Mouse (Mus musculus) intestine, embryonic 15.5 days (tissue): ENCODE data around the gene Gipc3. TPM values are rescaled to one million over a fixed set of nuclear protein-coding genes. Genes with fewer than 3 reads are reported as not detected.

Experiments used
- ATAC-seq: fragments of 200-750 bp; cut with Nextera tagmentation; 2 replicates; pipeline ENCODE4 v1.8.0; 2017; ENCODE audit warnings: moderate TSS enrichment, moderate library complexity
- H3K27ac ChIP-seq: fragments of 300-500 bp; sonication (generic); 2 replicates; pipeline ENCODE4 v1.5.1; 2015; ENCODE audit warnings: mild to moderate bottlenecking, inconsistent platforms
- H3K27me3 ChIP-seq: fragments of 300-500 bp; sonication (generic); replicated peaks from 2 replicates; pipeline ENCODE4 v1.6.1; 2015; ENCODE audit warnings: inconsistent platforms
- H3K36me3 ChIP-seq: fragments of 300-500 bp; sonication (generic); 2 replicates; pipeline ENCODE4 v1.6.1; 2015; ENCODE audit warnings: inconsistent platforms
- H3K4me1 ChIP-seq: fragments of 300-500 bp; sonication (generic); replicated peaks from 2 replicates; pipeline ENCODE4 v1.6.1; 2015; ENCODE audit warnings: inconsistent platforms
- H3K4me2 ChIP-seq: fragments of 300-500 bp; sonication (generic); replicated peaks from 2 replicates; pipeline ENCODE4 v1.6.1; 2015; ENCODE audit warnings: mild to moderate bottlenecking, inconsistent platforms
- H3K4me3 ChIP-seq: fragments of 300-500 bp; sonication (generic); replicated peaks from 2 replicates; pipeline ENCODE4 v1.5.1; 2015; ENCODE audit warnings: inconsistent platforms
- H3K9ac ChIP-seq: fragments of 300-500 bp; sonication (generic); 2 replicates; pipeline ENCODE4 v1.6.1; 2015; ENCODE audit warnings: inconsistent platforms
- H3K9me3 ChIP-seq: fragments of 300-500 bp; sonication (generic); 2 replicates; pipeline ENCODE4 v1.6.1; 2016; ENCODE audit warnings: inconsistent platforms
- WGBS: fragments of 180-500 bp; shearing (Covaris S2); methylation state at CpG from one replicate; pipeline ENCODE4 v1.1.7; 2015; 5-methylcytosine and 5-hydroxymethylcytosine counted together
- polyA plus RNA-seq: library from polyadenylated mRNA; unstranded; fragments of >200 nt; fragmentation: Nextera tagmentation; extraction: Ambion mirVana; gene quantifications from 2 replicates; pipeline ENCODE4 v1.2.1, GENCODE M21; 2015

Gene Gipc3
- polyA plus RNA-seq, 1 experiment from 2014 or later: not detected

DNA sequence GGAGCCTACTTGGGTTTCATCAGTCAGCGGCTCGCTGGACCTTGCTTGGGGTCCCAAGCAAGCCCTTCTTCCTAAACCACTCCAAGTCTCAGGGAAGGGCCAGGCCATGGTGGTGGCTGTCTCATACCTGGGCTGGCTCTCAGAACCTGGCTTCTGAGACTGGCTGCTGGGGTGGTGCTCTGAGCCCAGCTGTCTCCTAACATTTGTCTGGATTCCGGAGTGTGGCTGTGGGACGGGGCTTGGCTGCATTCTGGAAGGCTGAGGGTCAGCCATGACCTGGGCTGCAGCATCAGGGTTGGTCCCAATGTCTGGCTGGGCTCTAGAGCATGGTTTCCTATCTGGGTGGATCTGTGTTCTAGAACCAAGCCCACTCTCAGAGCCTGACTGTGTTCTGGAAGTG is 6.5 kb downstream of the Gipc3 start:
- Histone ChIP-seq H3K27me3 (peaks cover 9% of the 10 kb centered on the region), H3K9me3 (no peaks in the 10 kb centered on the region), H3K9ac (no peak overlapping the region), H3K36me3 (no peaks in the 10 kb centered on the region), H3K4me1 (peaks cover 43% of the 10 kb centered on the region), H3K4me2 (no peak overlapping the region), H3K4me3 (no peak overlapping the region), H3K27ac (peak overlapping the region; percentile 85)
- ATAC-seq: no peak
- 87% methylated on average over 4 of the region's 4 CpGs for WGBS

DNA sequence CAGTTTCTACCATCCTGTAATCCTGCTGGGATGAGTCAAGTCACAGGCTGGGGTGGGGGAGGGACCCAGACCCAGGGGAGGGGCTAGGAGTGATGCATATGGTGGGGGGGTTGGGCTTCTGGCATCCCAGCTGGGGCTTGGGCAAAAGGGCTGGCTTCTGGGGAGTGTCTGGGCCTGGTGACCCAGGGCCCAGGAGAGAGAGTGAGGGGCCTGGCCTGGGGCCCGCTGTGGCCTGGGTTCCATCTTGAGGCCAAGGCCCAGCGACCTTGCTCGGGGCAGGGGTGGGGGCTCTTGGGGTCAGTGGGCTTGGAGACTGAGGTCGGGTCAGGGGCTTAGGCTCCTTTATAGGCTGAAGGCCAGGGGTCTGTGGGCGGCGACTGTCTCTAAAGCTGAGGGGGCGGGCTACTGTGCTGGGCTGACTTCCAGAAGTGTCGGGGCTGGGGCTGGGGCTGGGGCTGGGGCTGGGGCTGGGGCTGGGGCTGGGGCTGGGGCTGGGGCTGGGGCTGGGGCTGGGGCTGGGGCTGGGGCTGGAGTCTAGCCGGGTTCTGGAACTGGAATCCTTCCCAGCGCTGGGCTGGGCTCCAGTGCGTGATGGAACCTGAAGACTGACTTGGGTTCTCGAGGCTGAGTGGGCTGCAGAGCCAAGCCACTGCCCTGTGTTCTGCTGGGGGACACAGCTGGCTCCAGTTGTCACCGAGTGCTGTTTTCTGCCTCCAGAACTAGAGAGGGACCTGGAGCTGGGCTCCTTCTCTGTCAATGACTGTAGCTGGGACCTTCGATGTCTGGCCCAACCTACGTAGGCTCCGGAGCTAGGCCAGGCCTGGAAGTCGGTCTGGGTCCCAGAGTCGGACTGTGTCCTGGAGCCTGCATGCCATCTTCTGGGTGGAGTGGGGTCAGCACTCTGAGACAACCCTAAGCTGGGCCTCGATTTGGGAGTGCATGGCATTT is 7.4 kb downstream of the Gipc3 start:
- H3K4me3 ChIP-seq: no peak overlapping the region
- peak overlapping the region; percentile 85 for H3K27ac ChIP-seq
- peak overlapping the region; percentile 3; the same call in 1 of the 2 replicates for H3K9ac ChIP-seq
- H3K4me1 ChIP-seq: peaks cover 39% of the 10 kb centered on the region
- H3K9me3 ChIP-seq: no peaks in the 10 kb centered on the region
- no peaks in the 10 kb centered on the region for H3K36me3 ChIP-seq
- H3K27me3 ChIP-seq: peaks cover 9% of the 10 kb centered on the region
- H3K4me2 ChIP-seq: peak overlapping the region; percentile 18
- 45% methylated on average over 16 of the region's 19 CpGs for WGBS
- peak; percentile 62 for ATAC-seq

- ATAC-seq: no peak
- Histone ChIP-seq H3K9ac (0 out of 2 replicates have a peak overlapping the region, but pooled peaks have one; percentile 3), H3K4me2 (no peak overlapping the region), H3K4me3 (no peak overlapping the region), H3K36me3 (no peaks in the 10 kb centered on the region), H3K9me3 (no peaks in the 10 kb centered on the region), H3K27ac (peak overlapping the region; percentile 85; the same call in 1 of the 2 replicates), H3K4me1 (peaks cover 49% of the 10 kb centered on the region), H3K27me3 (peaks cover 9% of the 10 kb centered on the region)
- WGBS: 70% methylated on average over 11 of the region's 11 CpGs
Observed at GRCm38 (mm10) chr10:81334324-81334723, 8.7 kb downstream of the Gipc3 start.

GRCm38 (mm10) chr10:81332277-81332676 is 10.8 kb downstream of the Gipc3 start:
- 34% methylated on average over 29 of the region's 29 CpGs for WGBS
- no peak for ATAC-seq
- H3K4me1 ChIP-seq: peaks cover 65% of the 10 kb centered on the region
- H3K9ac ChIP-seq: peak overlapping the region; percentile 4; the same call in 1 of the 2 replicates
- no peak overlapping the region for H3K27ac ChIP-seq
- H3K9me3 ChIP-seq: no peaks in the 10 kb centered on the region
- H3K4me3 ChIP-seq: peak overlapping the region; percentile 15
- H3K36me3 ChIP-seq: peaks cover under 1% of the 10 kb centered on the region; the same call in 1 of the 2 replicates
- peak overlapping the region; percentile 46 for H3K4me2 ChIP-seq
- peaks cover 9% of the 10 kb centered on the region for H3K27me3 ChIP-seq

DNA sequence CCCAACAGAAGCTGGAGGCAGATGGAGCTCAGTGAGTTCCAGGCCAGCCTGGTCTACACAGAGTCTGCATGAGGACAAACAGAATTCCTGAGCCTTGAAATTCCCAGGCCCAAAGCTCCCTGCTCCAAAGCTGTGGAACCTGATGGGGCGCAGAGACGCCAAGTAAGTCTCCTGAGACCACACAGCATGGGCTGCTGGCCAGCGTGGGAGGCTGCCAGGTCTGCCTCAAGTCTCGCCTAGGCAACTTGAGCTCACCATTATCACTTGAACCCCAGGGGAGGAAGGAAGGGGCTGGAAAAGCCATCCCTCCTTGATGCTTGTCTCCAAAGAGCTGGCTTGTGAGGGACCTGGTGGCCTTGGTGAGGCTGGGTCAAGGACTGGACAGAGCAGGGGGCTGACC is 13.1 kb downstream of the Gipc3 start:
- H3K27me3 ChIP-seq: peaks cover 9% of the 10 kb centered on the region
- H3K9me3 ChIP-seq: no peaks in the 10 kb centered on the region
- H3K27ac ChIP-seq: peak overlapping the region; percentile 94
- 59% methylated on average over 4 of the region's 4 CpGs for WGBS
- peaks cover 53% of the 10 kb centered on the region for H3K4me1 ChIP-seq
- ATAC-seq: peak; percentile 24; the same call in 1 of the 2 replicates
- peak overlapping the region; percentile 24 for H3K4me3 ChIP-seq
- H3K36me3 ChIP-seq: peaks cover 23% of the 10 kb centered on the region
- peak overlapping the region; percentile 28 for H3K9ac ChIP-seq
- H3K4me2 ChIP-seq: peak overlapping the region; percentile 56

- peak overlapping the region; percentile 56 for H3K4me2 ChIP-seq
- H3K27me3 ChIP-seq: peaks cover 9% of the 10 kb centered on the region
- no peaks in the 10 kb centered on the region for H3K9me3 ChIP-seq
- ATAC-seq: peak; percentile 78
- H3K4me3 ChIP-seq: peak overlapping the region; percentile 24
- peak overlapping the region; percentile 94 for H3K27ac ChIP-seq
- peaks cover 29% of the 10 kb centered on the region for H3K36me3 ChIP-seq
- WGBS: 41% methylated on average over 10 of the region's 10 CpGs
- peak overlapping the region; percentile 40 for H3K9ac ChIP-seq
- H3K4me1 ChIP-seq: peaks cover 47% of the 10 kb centered on the region
Observed at GRCm38 (mm10) chr10:81329194-81329975, 13.7 kb downstream of the Gipc3 start.

GRCm38 (mm10) chr10:81328386-81328785 is 14.7 kb downstream of the Gipc3 start, which contains the start of gene Tbxa2r:
Gene Tbxa2r, plus strand, starts transcription at chr10:81328731.
- H3K4me1 ChIP-seq: peaks cover 45% of the 10 kb centered on the region
- peaks cover 9% of the 10 kb centered on the region for H3K27me3 ChIP-seq
- H3K27ac ChIP-seq: peak within 1 kb of the TSS; percentile 94
- peak within 1 kb of the TSS; percentile 40; the same call in 1 of the 2 replicates for H3K9ac ChIP-seq
- peak within 1 kb of the TSS; percentile 56 for H3K4me2 ChIP-seq
- ATAC-seq: peak; percentile 30; the same call in 1 of the 2 replicates
- 6% methylated on average over 10 of the region's 10 CpGs for WGBS
- H3K4me3 ChIP-seq: peak within 1 kb of the TSS; percentile 24
- H3K9me3 ChIP-seq: no peaks in the 10 kb centered on the region
- H3K36me3 ChIP-seq: peaks cover 39% of the 10 kb centered on the region

DNA sequence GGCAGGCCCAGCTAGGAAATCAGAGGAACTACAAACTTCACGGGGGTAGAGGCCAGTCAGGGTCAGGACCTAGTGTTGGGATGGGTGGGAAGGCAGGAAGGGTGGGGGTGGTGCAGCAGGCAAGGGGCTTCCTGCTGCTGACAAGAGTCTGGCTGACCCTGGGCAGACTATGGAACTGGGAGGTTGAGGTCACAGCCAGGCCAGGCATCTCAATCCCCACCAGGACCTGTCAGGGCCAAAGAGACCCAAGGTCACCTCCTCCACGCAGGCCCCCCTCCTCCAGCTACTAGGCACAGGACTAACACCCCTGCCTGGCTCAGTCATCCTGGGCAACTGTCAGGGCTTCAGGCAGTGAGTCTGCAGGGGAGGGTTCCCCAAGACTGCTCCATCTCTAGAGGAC is 15.1 kb downstream of the Gipc3 start:
- Histone ChIP-seq H3K4me3 (no peak overlapping the region), H3K27me3 (peaks cover 8% of the 10 kb centered on the region), H3K36me3 (peaks cover 42% of the 10 kb centered on the region), H3K4me2 (no peak overlapping the region), H3K4me1 (peaks cover 44% of the 10 kb centered on the region), H3K9ac (0 out of 2 replicates have a peak overlapping the region, but pooled peaks have one; percentile 6), H3K27ac (peak overlapping the region; percentile 94), H3K9me3 (no peaks in the 10 kb centered on the region)
- ATAC-seq: no peak
- 23% methylated on average over 2 of the region's 2 CpGs for WGBS

DNA sequence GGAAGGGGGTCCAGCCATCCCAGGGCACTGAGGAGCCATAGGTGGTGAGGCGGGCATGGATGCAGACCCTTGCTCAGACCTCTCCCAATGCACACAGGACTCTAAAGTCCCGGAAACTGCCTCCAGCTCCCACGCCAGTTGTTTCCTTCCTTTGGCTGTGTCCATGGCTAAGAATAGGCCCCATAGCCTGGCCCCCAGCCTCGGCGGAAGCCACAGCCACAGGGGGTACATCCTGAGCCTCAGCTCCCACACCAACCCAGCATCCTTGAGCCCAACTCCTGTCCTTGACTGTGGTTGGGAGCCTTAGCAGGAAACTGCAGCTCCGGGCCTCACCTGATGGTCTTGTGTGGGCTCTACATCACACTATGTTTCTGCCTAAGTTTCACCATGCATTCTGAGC is 16.2 kb downstream of the Gipc3 start:
- H3K9me3 ChIP-seq: no peaks in the 10 kb centered on the region
- no peak overlapping the region for H3K4me3 ChIP-seq
- H3K27ac ChIP-seq: peak overlapping the region; percentile 29; the same call in 1 of the 2 replicates
- H3K4me2 ChIP-seq: no peak overlapping the region
- no peak for ATAC-seq
- H3K36me3 ChIP-seq: peaks cover 51% of the 10 kb centered on the region
- H3K9ac ChIP-seq: no peak overlapping the region
- H3K4me1 ChIP-seq: peaks cover 45% of the 10 kb centered on the region
- 72% methylated on average over 6 of the region's 6 CpGs for WGBS
- H3K27me3 ChIP-seq: no peaks in the 10 kb centered on the region

DNA sequence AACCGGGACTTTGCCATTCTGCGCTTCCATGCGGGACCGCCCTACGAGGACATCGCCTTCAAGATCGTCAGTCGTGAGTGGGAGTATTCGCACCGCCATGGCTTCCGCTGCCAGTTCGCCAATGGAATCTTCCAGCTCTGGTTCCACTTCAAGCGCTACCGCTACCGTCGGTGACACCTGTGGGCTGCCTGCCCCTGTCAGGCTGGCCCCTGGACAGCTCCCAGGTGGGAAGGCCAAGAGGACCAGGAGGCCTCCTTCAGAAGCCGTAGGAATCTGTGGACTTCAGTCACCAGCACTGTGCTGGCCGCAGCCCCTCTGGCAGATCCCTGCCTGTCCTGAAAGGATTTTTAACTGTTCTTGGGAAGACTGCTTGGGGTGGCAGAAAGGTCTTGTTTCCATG is 17.3 kb downstream of the Gipc3 start:
- Histone ChIP-seq H3K27me3 (no peaks in the 10 kb centered on the region), H3K36me3 (peaks cover 51% of the 10 kb centered on the region), H3K9ac (no peak overlapping the region), H3K4me1 (peaks cover 44% of the 10 kb centered on the region), H3K4me2 (no peak overlapping the region), H3K27ac (no peak overlapping the region), H3K9me3 (no peaks in the 10 kb centered on the region), H3K4me3 (no peak overlapping the region)
- 93% methylated on average over 18 of the region's 18 CpGs for WGBS
- no peak for ATAC-seq

GRCm38 (mm10) chr10:81325176-81325575 is 17.9 kb downstream of the Gipc3 start:
- Histone ChIP-seq H3K4me3 (no peak overlapping the region), H3K4me1 (peaks cover 39% of the 10 kb centered on the region), H3K9ac (no peak overlapping the region), H3K27me3 (no peaks in the 10 kb centered on the region), H3K36me3 (peaks cover 51% of the 10 kb centered on the region), H3K4me2 (no peak overlapping the region), H3K27ac (no peak overlapping the region), H3K9me3 (no peaks in the 10 kb centered on the region)
- no peak for ATAC-seq
- 95% methylated on average over 21 of the region's 21 CpGs for WGBS
